8 mouse cellular contexts compared by ENCODE assay signal in genomic region chr8:81341191-81341590, GRCm38 (mm10). TPM values are rescaled to one million over a fixed set of nuclear protein-coding genes. Genes with fewer than 3 reads are reported as not detected.
A peak's percentile ranks its signal among the peaks of the same experiment; 100 is the strongest.
DNase-seq lines count a peak whose midpoint lies in the region; ATAC-seq and TF ChIP-seq lines count a peak whose summit lies in the region.

No protein-coding gene starts in this region.

- ATAC-seq in cerebellum, adult (ENCODE audit: insufficient number of reproducible peaks, low FRiP score, low TSS enrichment) = 0 out of 2 replicates have a peak, but pooled peaks have one; percentile 3
- ATAC-seq in neural tube, embryonic 11.5 days (ENCODE audit: insufficient read depth, low FRiP score, low TSS enrichment) = no peak
- no peak for ATAC-seq in liver, embryonic 13.5 days (ENCODE audit: low read depth)
- ATAC-seq in stomach, postnatal 0 days (ENCODE audit: low FRiP score, low TSS enrichment) = no peak

- no peak for TF ChIP-seq CTCF in stomach, postnatal 0 days (IDR thresholded peaks at IDR 0.05; ENCODE audit: low read depth)

- H3K4me2 ChIP-seq in neural tube, embryonic 11.5 days (ENCODE audit: low read depth) = peak overlapping the region; percentile 94
- peak overlapping the region; percentile 70 for H3K4me2 ChIP-seq in liver, embryonic 13.5 days
- peak overlapping the region; percentile 92 for H3K4me2 ChIP-seq in stomach, postnatal 0 days (replicated peaks; ENCODE audit: low read depth)

- no peaks in the 10 kb centered on the region for H3K27me3 ChIP-seq in neural tube, embryonic 11.5 days (ENCODE audit: control insufficient read depth, insufficient read depth, low read length)
- H3K27me3 ChIP-seq in liver, embryonic 13.5 days = peaks cover 13% of the 10 kb centered on the region
- H3K27me3 ChIP-seq in stomach, postnatal 0 days (ENCODE audit: control insufficient read depth, insufficient read depth, low read length) = no peaks in the 10 kb centered on the region

- no peak overlapping the region for H3K9ac ChIP-seq in neural tube, embryonic 11.5 days (ENCODE audit: low read length)
- H3K9ac ChIP-seq in liver, embryonic 13.5 days = no peak overlapping the region
- no peak overlapping the region for H3K9ac ChIP-seq in stomach, postnatal 0 days (ENCODE audit: low read length)

- no peak for TF ChIP-seq EP300 in stomach, postnatal 0 days (optimal IDR thresholded peaks at IDR 0.05)

- H3K4me1 ChIP-seq in neural tube, embryonic 11.5 days (ENCODE audit: control insufficient read depth, insufficient read depth, low read length) = no peaks in the 10 kb centered on the region
- H3K4me1 ChIP-seq in liver, embryonic 13.5 days (replicated peaks) = no peaks in the 10 kb centered on the region
- 0 out of 2 replicates have a peak, but pooled peaks cover 2% of the 10 kb centered on the region for H3K4me1 ChIP-seq in stomach, postnatal 0 days (replicated peaks; ENCODE audit: control insufficient read depth, insufficient read depth)

- 49% methylated on average over 5 of the region's 5 CpGs for WGBS in neural tube, embryonic 11.5 days
- 36% methylated on average over 5 of the region's 5 CpGs for WGBS in liver, embryonic 13.5 days (ENCODE audit: insufficient replicate concordance)
- WGBS in stomach, postnatal 0 days = 47% methylated on average over 5 of the region's 5 CpGs

- no peak overlapping the region for H3K27ac ChIP-seq in neural tube, embryonic 11.5 days (ENCODE audit: low read depth, low read length)
- no peak overlapping the region for H3K27ac ChIP-seq in liver, embryonic 13.5 days
- H3K27ac ChIP-seq in stomach, postnatal 0 days (replicated peaks) = no peak overlapping the region

- no peaks in the 10 kb centered on the region for H3K36me3 ChIP-seq in neural tube, embryonic 11.5 days (ENCODE audit: control insufficient read depth, insufficient read depth, low read length)
- H3K36me3 ChIP-seq in liver, embryonic 13.5 days = no peaks in the 10 kb centered on the region
- no peaks in the 10 kb centered on the region for H3K36me3 ChIP-seq in stomach, postnatal 0 days (ENCODE audit: control insufficient read depth, insufficient read depth, low read length)

- H3K4me3 ChIP-seq in neural tube, embryonic 11.5 days (ENCODE audit: low read depth, low read length) = peak overlapping the region; percentile 52; the same call in 1 of the 2 replicates
- H3K4me3 ChIP-seq in liver, embryonic 13.5 days (replicated peaks) = no peak overlapping the region; the same call in 1 of the 2 replicates
- no peak overlapping the region for H3K4me3 ChIP-seq in stomach, postnatal 0 days (ENCODE audit: low read depth, low read length)

- no peaks in the 10 kb centered on the region for H3K9me3 ChIP-seq in neural tube, embryonic 11.5 days (ENCODE audit: control insufficient read depth, low read length)
- H3K9me3 ChIP-seq in liver, embryonic 13.5 days (replicated peaks) = no peaks in the 10 kb centered on the region
- no peaks in the 10 kb centered on the region for H3K9me3 ChIP-seq in stomach, postnatal 0 days (ENCODE audit: control insufficient read depth, low read length)

- no peak for DNase-seq in cerebellum, adult 9-10 months
- DNase-seq in neural tube, embryonic 11.5 days (ENCODE audit: low spot score) = peak; percentile 11
- no peak for DNase-seq in neural tube, embryonic 10.5 days (ENCODE audit: extremely low spot score, low spot score)
- DNase-seq in liver, embryonic 13.5 days = no peak
- no peak for DNase-seq in stomach, postnatal 0 days (ENCODE audit: low spot score)
- DNase-seq in adrenal gland, adult 2 months = no peak
- no peak for DNase-seq in embryo, embryonic 11 days

RNA-seq across cellular contexts. Expression of gene Inpp4b, which starts 1.2 kb away (rescaled TPM):
- polyA plus RNA-seq in neural tube, embryonic 11.5 days (2014; fragmentation: Nextera tagmentation; extraction: Ambion mirVana) = 4.2 and 4.8 TPM in 2 replicates
- polyA plus RNA-seq in liver, embryonic 13.5 days (2015; fragmentation: Nextera tagmentation; extraction: Ambion mirVana) = 1.9 and 2.2 TPM in 2 replicates
- polyA plus RNA-seq in stomach, postnatal 0 days (2015; fragmentation: Nextera tagmentation; extraction: Ambion mirVana) = 3.2 and 3.5 TPM in 2 replicates
- total RNA-seq in adrenal gland, adult 2 months (2021) = 1 to 10 TPM; 6.4 to 8.1 TPM
- 0.17 and 0.20 TPM in 2 replicates for polyA plus RNA-seq in adrenal gland, adult 2 months (2012; rRNA removed)
